Mouse (Mus musculus) c-Kit-negative CD71-positive TER-119-positive erythroid progenitor cells, embryonic 14.5 days (primary cell): Measurements from ENCODE around the gene Elmo1.

Experiments
- DNase-seq: peaks from one replicate; pipeline ENCODE4 v3.0.0-alpha.2; 2013; ENCODE audit warnings: low read depth, low spot score

The Elmo1 gene

GRCm38 (mm10) chr13:20157059-20157458, 66.7 kb downstream of the Elmo1 start:
- DNase-seq: no peak

GRCm38 (mm10) chr13:20157529-20157928, 67.1 kb downstream of the Elmo1 start:
- no peak for DNase-seq

GRCm38 (mm10) chr13:20163339-20163954, 73.1 kb downstream of the Elmo1 start:
- DNase-seq: no peak

GRCm38 (mm10) chr13:20164837-20165236, 74.4 kb downstream of the Elmo1 start:
- DNase-seq: no peak

GRCm38 (mm10) chr13:20173987-20174654, 83.7 kb downstream of the Elmo1 start:
- no peak for DNase-seq

GRCm38 (mm10) chr13:20174655-20175280, 84.4 kb downstream of the Elmo1 start:
- DNase-seq: no peak

GRCm38 (mm10) chr13:20180738-20181137, 90.3 kb downstream of the Elmo1 start:
- no peak for DNase-seq

- no peak for DNase-seq
Observed at GRCm38 (mm10) chr13:20181321-20181720, 90.9 kb downstream of the Elmo1 start.

GRCm38 (mm10) chr13:20182239-20182825, 91.9 kb downstream of the Elmo1 start:
- DNase-seq: no peak

GRCm38 (mm10) chr13:20183512-20184238, 93.3 kb downstream of the Elmo1 start:
- DNase-seq: no peak

GRCm38 (mm10) chr13:20184239-20185033, 94.0 kb downstream of the Elmo1 start:
- DNase-seq: no peak

GRCm38 (mm10) chr13:20185034-20185846, 94.8 kb downstream of the Elmo1 start:
- no peak for DNase-seq

- no peak for DNase-seq
Observed at GRCm38 (mm10) chr13:20185847-20186213, 95.4 kb downstream of the Elmo1 start.

GRCm38 (mm10) chr13:20187647-20188046, 97.3 kb downstream of the Elmo1 start:
- DNase-seq: no peak

- no peak for DNase-seq
Observed at GRCm38 (mm10) chr13:20192009-20192584, 101.7 kb downstream of the Elmo1 start.

- DNase-seq: no peak
Observed at GRCm38 (mm10) chr13:20200582-20200981, 110.2 kb downstream of the Elmo1 start.

- no peak for DNase-seq
Observed at GRCm38 (mm10) chr13:20202617-20203016, 112.2 kb downstream of the Elmo1 start.

- DNase-seq: no peak
Observed at GRCm38 (mm10) chr13:20204165-20204564, 113.8 kb downstream of the Elmo1 start.

- no peak for DNase-seq
Observed at GRCm38 (mm10) chr13:20205007-20205745, 114.8 kb downstream of the Elmo1 start.
